In genomic region chr11:48817794-48818193, GRCm38 (mm10) we compare ENCODE assay signal across 7 mouse cellular contexts. TPM values are rescaled to one million over a fixed set of nuclear protein-coding genes. Genes with fewer than 3 reads are reported as not detected.
A peak's percentile ranks its signal among the peaks of the same experiment; 100 is the strongest.
DNase-seq lines count a peak whose midpoint lies in the region; ATAC-seq and TF ChIP-seq lines count a peak whose summit lies in the region.

No protein-coding gene starts in this region.

- H3K27ac ChIP-seq in forebrain, embryonic 10.5 days, result peak overlapping the region; percentile 95
- H3K27ac ChIP-seq in limb, embryonic 14.5 days (replicated peaks; ENCODE audit: low read depth, low read length), result peak overlapping the region; percentile 91
- H3K27ac ChIP-seq in stomach, embryonic 15.5 days, result peak overlapping the region; percentile 99

- peaks cover 73% of the 10 kb centered on the region for H3K4me1 ChIP-seq in megakaryocyte, embryonic 14.5 days
- H3K4me1 ChIP-seq in forebrain, embryonic 10.5 days, result peaks cover 24% of the 10 kb centered on the region
- peaks cover 11% of the 10 kb centered on the region for H3K4me1 ChIP-seq in limb, embryonic 14.5 days (ENCODE audit: control insufficient read depth, insufficient read depth, low read length)
- H3K4me1 ChIP-seq in stomach, embryonic 15.5 days, result peaks cover 19% of the 10 kb centered on the region

- 8% methylated on average over 9 of the region's 9 CpGs for WGBS in forebrain, embryonic 10.5 days
- WGBS in limb, embryonic 14.5 days, result 6% methylated on average over 9 of the region's 9 CpGs
- WGBS in stomach, embryonic 15.5 days, result 4% methylated on average over 9 of the region's 9 CpGs

- H3K36me3 ChIP-seq in megakaryocyte, embryonic 14.5 days (replicated peaks; ENCODE audit: low read length), result peaks cover 32% of the 10 kb centered on the region
- H3K36me3 ChIP-seq in forebrain, embryonic 10.5 days (replicated peaks), result peaks cover 24% of the 10 kb centered on the region
- H3K36me3 ChIP-seq in limb, embryonic 14.5 days (ENCODE audit: control insufficient read depth, insufficient read depth, low read length), result peaks cover 14% of the 10 kb centered on the region
- H3K36me3 ChIP-seq in stomach, embryonic 15.5 days, result no peaks in the 10 kb centered on the region

- no peaks in the 10 kb centered on the region for H3K27me3 ChIP-seq in megakaryocyte, embryonic 14.5 days (replicated peaks)
- H3K27me3 ChIP-seq in forebrain, embryonic 10.5 days (ENCODE audit: poor library complexity, severe bottlenecking), result no peaks in the 10 kb centered on the region
- no peaks in the 10 kb centered on the region for H3K27me3 ChIP-seq in limb, embryonic 14.5 days (ENCODE audit: control insufficient read depth, insufficient read depth, low read length)
- H3K27me3 ChIP-seq in stomach, embryonic 15.5 days (replicated peaks), result no peaks in the 10 kb centered on the region

- peak overlapping the region; percentile 86 for H3K9ac ChIP-seq in limb, embryonic 14.5 days (ENCODE audit: low read depth, low read length, severe bottlenecking)
- H3K9ac ChIP-seq in stomach, embryonic 15.5 days, result peak overlapping the region; percentile 86; the same call in 1 of the 2 replicates

- peak overlapping the region; percentile 49 for H3K4me2 ChIP-seq in limb, embryonic 14.5 days (replicated peaks; ENCODE audit: low read depth, low read length, severe bottlenecking)
- peak overlapping the region; percentile 56 for H3K4me2 ChIP-seq in stomach, embryonic 15.5 days

- H3K4me3 ChIP-seq in megakaryocyte, embryonic 14.5 days (replicated peaks), result peak overlapping the region; percentile 97
- peak overlapping the region; percentile 90 for H3K4me3 ChIP-seq in forebrain, embryonic 10.5 days
- peak overlapping the region; percentile 73 for H3K4me3 ChIP-seq in limb, embryonic 14.5 days (replicated peaks; ENCODE audit: low read length)
- peak overlapping the region; percentile 89 for H3K4me3 ChIP-seq in stomach, embryonic 15.5 days (replicated peaks)

- H3K9me3 ChIP-seq in megakaryocyte, embryonic 14.5 days, result no peaks in the 10 kb centered on the region
- H3K9me3 ChIP-seq in forebrain, embryonic 10.5 days, result no peaks in the 10 kb centered on the region
- H3K9me3 ChIP-seq in limb, embryonic 14.5 days (ENCODE audit: control insufficient read depth, low read length), result no peaks in the 10 kb centered on the region
- H3K9me3 ChIP-seq in stomach, embryonic 15.5 days, result no peaks in the 10 kb centered on the region

- no peak for ATAC-seq in megakaryocyte, adult 5-6 weeks (ENCODE audit: poor library complexity, severe bottlenecking)
- ATAC-seq in limb, embryonic 14.5 days (ENCODE audit: low FRiP score, low read depth), result no peak
- no peak for ATAC-seq in stomach, embryonic 15.5 days (ENCODE audit: insufficient read depth, low FRiP score, low read depth)

- TF ChIP-seq POLR2A in limb, embryonic 14.5 days (IDR thresholded peaks at IDR 0.05; ENCODE audit: borderline replicate concordance, extremely low read depth, insufficient read depth, insufficient read length), result no peak

- DNase-seq in forebrain, embryonic 10.5 days (ENCODE audit: extremely low spot score, low spot score), result no peak
- DNase-seq in limb, embryonic 14.5 days (ENCODE audit: low spot score), result no peak
- DNase-seq in layer of hippocampus, adult 9-11 months, result no peak
- DNase-seq in spleen, postnatal 10 days (ENCODE audit: low spot score in 2 of 2), result no peak

RNA-seq across cellular contexts. Expression of gene Trim41, which starts 0.6 kb away (rescaled TPM):
- 18.6 and 56.2 TPM in 2 replicates for polyA plus RNA-seq in megakaryocyte, embryonic 14.5 days (2012; ENCODE audit: insufficient read depth, low replicate concordance)
- 11.8 and 13.6 TPM in 2 replicates for total RNA-seq in megakaryocyte, adult 5-6 weeks (2015)
- 39.2 and 43.7 TPM in 2 replicates for total RNA-seq in megakaryocyte, adult 5-6 weeks (2017)
- polyA plus RNA-seq in forebrain, embryonic 10.5 days (2016; fragmentation: Nextera tagmentation; extraction: Ambion mirVana), result 4.0 and 4.6 TPM in 2 replicates
- polyA plus RNA-seq in limb, embryonic 14.5 days (2012; rRNA removed), result 51.5 and 52.4 TPM in 2 replicates
- polyA plus RNA-seq in limb, embryonic 14.5 days (2014; fragmentation: Nextera tagmentation; extraction: Ambion mirVana), result 5.5 and 7.0 TPM in 2 replicates
- polyA plus RNA-seq in stomach, embryonic 15.5 days (2015; fragmentation: Nextera tagmentation; extraction: Ambion mirVana), result 5.0 and 6.7 TPM in 2 replicates

RNA-seq across cellular contexts. Expression of gene Trim7, which starts 8.1 kb away (rescaled TPM):
- 1.6 and 5.7 TPM in 2 replicates for polyA plus RNA-seq in megakaryocyte, embryonic 14.5 days (2012; ENCODE audit: insufficient read depth, low replicate concordance)
- 0.51 and 0.68 TPM in 2 replicates for total RNA-seq in megakaryocyte, adult 5-6 weeks (2015)
- total RNA-seq in megakaryocyte, adult 5-6 weeks (2017), result 0.18 and 0.57 TPM in 2 replicates
- 0.07 and 0.31 TPM in 2 replicates for polyA plus RNA-seq in forebrain, embryonic 10.5 days (2016; fragmentation: Nextera tagmentation; extraction: Ambion mirVana)
- 2.6 and 2.9 TPM in 2 replicates for polyA plus RNA-seq in limb, embryonic 14.5 days (2012; rRNA removed)
- 1.2 and 2.0 TPM in 2 replicates for polyA plus RNA-seq in limb, embryonic 14.5 days (2014; fragmentation: Nextera tagmentation; extraction: Ambion mirVana)
- 2.3 and 2.5 TPM in 2 replicates for polyA plus RNA-seq in stomach, embryonic 15.5 days (2015; fragmentation: Nextera tagmentation; extraction: Ambion mirVana)

RNA-seq across cellular contexts. Expression of gene Gm12184, which starts 8.7 kb away (rescaled TPM):
- 18.6 and 145 TPM in 2 replicates for polyA plus RNA-seq in megakaryocyte, embryonic 14.5 days (2012; ENCODE audit: insufficient read depth, low replicate concordance)
- total RNA-seq in megakaryocyte, adult 5-6 weeks (2015), result 6.1 and 8.5 TPM in 2 replicates
- total RNA-seq in megakaryocyte, adult 5-6 weeks (2017), result 4.6 and 12.1 TPM in 2 replicates
- 2.3 and 4.3 TPM in 2 replicates for polyA plus RNA-seq in forebrain, embryonic 10.5 days (2016; fragmentation: Nextera tagmentation; extraction: Ambion mirVana)
- 42.1 and 55.1 TPM in 2 replicates for polyA plus RNA-seq in limb, embryonic 14.5 days (2012; rRNA removed)
- polyA plus RNA-seq in limb, embryonic 14.5 days (2014; fragmentation: Nextera tagmentation; extraction: Ambion mirVana), result 7.9 and 14.8 TPM in 2 replicates
- 10.3 and 16.4 TPM in 2 replicates for polyA plus RNA-seq in stomach, embryonic 15.5 days (2015; fragmentation: Nextera tagmentation; extraction: Ambion mirVana)

RNA-seq across cellular contexts. Expression of gene Rack1, which starts 17.7 kb away (rescaled TPM):
- 2,725 and 4,464 TPM in 2 replicates for polyA plus RNA-seq in megakaryocyte, embryonic 14.5 days (2012; ENCODE audit: insufficient read depth, low replicate concordance)
- total RNA-seq in megakaryocyte, adult 5-6 weeks (2015), result 1,656 and 1,714 TPM in 2 replicates
- 910 and 1,013 TPM in 2 replicates for total RNA-seq in megakaryocyte, adult 5-6 weeks (2017)
- polyA plus RNA-seq in forebrain, embryonic 10.5 days (2016; fragmentation: Nextera tagmentation; extraction: Ambion mirVana), result 850 and 861 TPM in 2 replicates
- polyA plus RNA-seq in limb, embryonic 14.5 days (2012; rRNA removed), result 2,038 and 2,666 TPM in 2 replicates
- polyA plus RNA-seq in limb, embryonic 14.5 days (2014; fragmentation: Nextera tagmentation; extraction: Ambion mirVana), result 939 and 995 TPM in 2 replicates
- polyA plus RNA-seq in stomach, embryonic 15.5 days (2015; fragmentation: Nextera tagmentation; extraction: Ambion mirVana), result 732 and 736 TPM in 2 replicates

RNA-seq across cellular contexts. Expression of gene Irgm1, which starts 53.7 kb away (rescaled TPM):
- polyA plus RNA-seq in megakaryocyte, embryonic 14.5 days (2012; ENCODE audit: insufficient read depth, low replicate concordance), result 5.0 TPM in 1 of 2 replicates, not detected in the other
- 59.0 and 67.2 TPM in 2 replicates for total RNA-seq in megakaryocyte, adult 5-6 weeks (2015)
- 54.1 and 62.0 TPM in 2 replicates for total RNA-seq in megakaryocyte, adult 5-6 weeks (2017)
- 1.2 and 1.6 TPM in 2 replicates for polyA plus RNA-seq in forebrain, embryonic 10.5 days (2016; fragmentation: Nextera tagmentation; extraction: Ambion mirVana)
- polyA plus RNA-seq in limb, embryonic 14.5 days (2012; rRNA removed), result 3.7 and 4.1 TPM in 2 replicates
- 4.5 and 5.5 TPM in 2 replicates for polyA plus RNA-seq in limb, embryonic 14.5 days (2014; fragmentation: Nextera tagmentation; extraction: Ambion mirVana)
- 12.8 and 14.3 TPM in 2 replicates for polyA plus RNA-seq in stomach, embryonic 15.5 days (2015; fragmentation: Nextera tagmentation; extraction: Ambion mirVana)
